Mouse (Mus musculus) heart, adult 18-20 months (tissue): ENCODE data around the gene Tas1r3. TPM values are rescaled to one million over a fixed set of nuclear protein-coding genes. Genes with fewer than 3 reads are reported as not detected.

Experiments
- microRNA-seq, 2 experiments: library from miRNA; unstranded; fragments of <30 nt; microRNA quantifications; one replicate each; pipeline ENCODE4 v1.2.0; 2022
- total RNA-seq, 2 experiments: library from RNA; stranded (reverse); gene quantifications; 2 replicates each; pipeline ENCODE4 v1.2.3; 2021

Gene Tas1r3
- total RNA-seq, 2 experiments from 2014 or later, result 0.22 to 0.23 TPM

Small RNA genes lying within 50 kb of the gene (microRNA-seq; reads per million reads assigned to microRNA genes)
- gene Gm22991, result 0 reads per million in 2 experiments

Other genes starting within 250 kb of the Tas1r3 start
- gene Cdk11b, start 238.5 kb downstream of the Tas1r3 start, total RNA-seq, result 10 to 100 TPM; 26.4 to 26.7 TPM
- gene Gm10563, start 218.0 kb downstream of the Tas1r3 start, total RNA-seq, result not detected
- gene Mmp23, start 210.0 kb downstream of the Tas1r3 start, total RNA-seq, result 1 to 10 TPM; 7.0 to 7.2 TPM
- gene Mib2, start 194.2 kb downstream of the Tas1r3 start, total RNA-seq, result 10 to 100 TPM; 24.1 to 24.7 TPM
- 1 to 10 TPM; 1.1 to 1.8 TPM for gene Fndc10, start 169.0 kb downstream of the Tas1r3 start, total RNA-seq
- 10 to 100 TPM; 42.9 to 50.7 TPM for gene Ssu72, start 158.6 kb downstream of the Tas1r3 start, total RNA-seq
- under 1 TPM; 0.25 to 0.39 TPM for gene Tmem240, start 128.6 kb downstream of the Tas1r3 start, total RNA-seq
- gene Atad3a, start 102.3 kb downstream of the Tas1r3 start, total RNA-seq, result 10 to 100 TPM; 44.6 to 44.8 TPM
- gene Vwa1, start 88.7 kb downstream of the Tas1r3 start, total RNA-seq, result 10 to 100 TPM in 1 of 2 experiments, 1 to 10 TPM in 1; 7.1 to 14.6 TPM
- gene Tmem88b, start 77.5 kb downstream of the Tas1r3 start, total RNA-seq, result under 1 TPM; 0.42 to 0.85 TPM
- not detected for gene Ankrd65, start 72.9 kb downstream of the Tas1r3 start, total RNA-seq
- gene Mrpl20, start 60.5 kb downstream of the Tas1r3 start, total RNA-seq, result 10 to 100 TPM; 76.7 to 79.8 TPM
- gene Ccnl2, start 50.9 kb downstream of the Tas1r3 start, total RNA-seq, result 10 to 100 TPM; 17.9 to 25.7 TPM
- gene Aurkaip1, start 32.1 kb downstream of the Tas1r3 start, total RNA-seq, result 100 to 1,000 TPM; 106 to 108 TPM
- gene Mxra8, start 23.7 kb downstream of the Tas1r3 start, total RNA-seq, result 10 to 100 TPM; 22.0 to 26.6 TPM
- gene Dvl1, start 16.0 kb downstream of the Tas1r3 start, total RNA-seq, result 10 to 100 TPM; 45.0 to 51.5 TPM
- gene Cptp, start 6.1 kb upstream of the Tas1r3 start, total RNA-seq, result 1 to 10 TPM; 6.2 to 8.0 TPM
- 10 to 100 TPM; 14.7 to 14.9 TPM for gene Ints11, start 6.2 kb upstream of the Tas1r3 start, total RNA-seq
- 10 to 100 TPM; 10.4 to 12.8 TPM for gene Pusl1, start 28.4 kb upstream of the Tas1r3 start, total RNA-seq
- gene Acap3, start 28.5 kb upstream of the Tas1r3 start, total RNA-seq, result 1 to 10 TPM; 8.6 to 8.8 TPM
- gene Ube2j2, start 80.5 kb upstream of the Tas1r3 start, total RNA-seq, result 10 to 100 TPM; 53.0 to 55.9 TPM
- 10 to 100 TPM; 17.0 to 22.4 TPM for gene C1qtnf12, start 99.0 kb upstream of the Tas1r3 start, total RNA-seq
- 1 to 10 TPM; 2.7 to 3.1 TPM for gene B3galt6, start 129.3 kb upstream of the Tas1r3 start, total RNA-seq
- 10 to 100 TPM; 82.1 to 89.0 TPM for gene Sdf4, start 129.5 kb upstream of the Tas1r3 start, total RNA-seq
- 1 to 10 TPM in 1 of 2 experiments, under 1 TPM in 1; 0.25 to 1.0 TPM for gene Tnfrsf4, start 150.5 kb upstream of the Tas1r3 start, total RNA-seq
- under 1 TPM; 0.45 to 0.49 TPM for gene Tnfrsf18, start 162.8 kb upstream of the Tas1r3 start, total RNA-seq
- gene Ttll10, start 196.1 kb upstream of the Tas1r3 start, total RNA-seq, result under 1 TPM in 1 of 2 experiments, not detected in 1; 0.33 TPM
- gene 9430015G10Rik, start 246.6 kb upstream of the Tas1r3 start, total RNA-seq, result 1 to 10 TPM; 2.0 to 3.0 TPM